Mouse (Mus musculus) limb, embryonic 10.5 days (tissue): ENCODE results near the gene Gm10128. TPM values are rescaled to one million over a fixed set of nuclear protein-coding genes. Genes with fewer than 3 reads are reported as not detected.
"Not testable (repeated sequence)": the region's sequence is repeated elsewhere in the genome, so short reads cannot be mapped to it uniquely, and the experiment has no call there.

ENCODE experiments used
- DNase-seq: peaks from one replicate; pipeline ENCODE4 v3.0.0-alpha.2; 2017; ENCODE audit warnings: low spot score
- H3K27ac ChIP-seq: fragments of 300-500 bp; sonication (generic); 2 replicates; pipeline ENCODE4 v1.5.1; 2016; ENCODE audit warnings: mild to moderate bottlenecking
- H3K27me3 ChIP-seq: fragments of 300-500 bp; sonication (generic); 2 replicates; pipeline ENCODE4 v1.6.1; 2016; ENCODE audit warnings: low read depth, mild to moderate bottlenecking; ENCODE audit not compliant: poor library complexity, severe bottlenecking
- H3K36me3 ChIP-seq: fragments of 300-500 bp; sonication (generic); 2 replicates; pipeline ENCODE4 v1.6.1; 2016; ENCODE audit warnings: mild to moderate bottlenecking, moderate library complexity
- H3K4me1 ChIP-seq: fragments of 300-500 bp; sonication (generic); 2 replicates; pipeline ENCODE4 v1.6.1; 2016
- H3K4me3 ChIP-seq: fragments of 300-500 bp; sonication (generic); 2 replicates; pipeline ENCODE4 v1.5.1; 2016; ENCODE audit warnings: mild to moderate bottlenecking, moderate library complexity
- H3K9me3 ChIP-seq: fragments of 300-500 bp; sonication (generic); replicated peaks from 2 replicates; pipeline ENCODE4 v1.6.1; 2016; ENCODE audit warnings: mild to moderate bottlenecking
- WGBS: fragments of 180-500 bp; shearing (Covaris S2); methylation state at CpG from one replicate; pipeline ENCODE4 v1.1.7; 2016; 5-methylcytosine and 5-hydroxymethylcytosine counted together
- polyA plus RNA-seq: library from polyadenylated mRNA; unstranded; fragments of >200 nt; fragmentation: Nextera tagmentation; extraction: Ambion mirVana; gene quantifications from 2 replicates; pipeline ENCODE4 v1.2.1, GENCODE M21; 2016

Gm10128 gene
- not detected in 2 replicates for polyA plus RNA-seq

GRCm38 (mm10) chr14:7643872-7644271 is at the start of gene Gm10128:
TSS of gene Gm10128 (minus strand) at chr14:7643972.
- not testable (repeated sequence) for DNase-seq, H3K4me3 ChIP-seq, H3K4me1 ChIP-seq, H3K27ac ChIP-seq, H3K9me3 ChIP-seq, H3K27me3 ChIP-seq, H3K36me3 ChIP-seq
- no CpG with 5 or more reads among the region's 2 CpGs for WGBS

- H3K27me3 ChIP-seq, H3K27ac ChIP-seq, H3K4me3 ChIP-seq, H3K4me1 ChIP-seq, DNase-seq, H3K9me3 ChIP-seq, H3K36me3 ChIP-seq: not testable (repeated sequence)
- WGBS = 78% methylated on average over 5 of the region's 5 CpGs
Observed at GRCm38 (mm10) chr14:7681170-7681569, 37.4 kb upstream of the Gm10128 start.

DNA sequence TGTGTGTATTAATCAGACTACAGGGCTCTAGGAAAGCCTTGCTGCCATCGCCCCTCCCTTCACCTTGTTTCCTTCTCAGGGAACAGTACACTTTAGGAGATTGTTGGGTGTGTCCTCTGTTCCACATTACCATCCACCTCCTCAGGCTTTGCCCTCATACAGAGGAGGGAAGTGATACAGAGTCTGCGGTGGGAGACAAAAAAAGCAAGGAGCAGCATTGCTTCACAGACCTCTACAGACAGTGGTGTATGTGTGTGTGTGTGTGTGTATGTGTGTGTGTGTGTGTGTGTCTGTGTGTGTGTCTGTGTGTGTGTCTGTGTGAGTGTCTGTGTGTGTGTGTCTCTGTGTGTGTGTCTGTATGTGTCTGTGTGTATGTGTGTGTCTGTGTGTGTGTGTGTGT is 18.7 kb upstream of the Gm10128 start:
- not testable (repeated sequence) for H3K27me3 ChIP-seq, H3K36me3 ChIP-seq, H3K4me3 ChIP-seq, H3K4me1 ChIP-seq, H3K27ac ChIP-seq, DNase-seq, H3K9me3 ChIP-seq
- WGBS = 86% methylated on average over 2 of the region's 2 CpGs

GRCm38 (mm10) chr14:7658101-7659074 is 14.6 kb upstream of the Gm10128 start:
- H3K4me1 ChIP-seq, H3K36me3 ChIP-seq, H3K27me3 ChIP-seq, H3K9me3 ChIP-seq: not testable (repeated sequence)
- under 1% methylated on average over 35 of the region's 76 CpGs for WGBS
- H3K27ac ChIP-seq = peak overlapping the region; percentile 67; the same call in 1 of the 2 replicates
- H3K4me3 ChIP-seq = peak overlapping the region; percentile 47
- peak; percentile 29 for DNase-seq

GRCm38 (mm10) chr14:7657456-7657855 is 13.7 kb upstream of the Gm10128 start:
- H3K27me3 ChIP-seq, H3K36me3 ChIP-seq, DNase-seq, H3K9me3 ChIP-seq, H3K27ac ChIP-seq, H3K4me3 ChIP-seq, H3K4me1 ChIP-seq: not testable (repeated sequence)
- 14% methylated on average over 8 of the region's 10 CpGs for WGBS

DNA sequence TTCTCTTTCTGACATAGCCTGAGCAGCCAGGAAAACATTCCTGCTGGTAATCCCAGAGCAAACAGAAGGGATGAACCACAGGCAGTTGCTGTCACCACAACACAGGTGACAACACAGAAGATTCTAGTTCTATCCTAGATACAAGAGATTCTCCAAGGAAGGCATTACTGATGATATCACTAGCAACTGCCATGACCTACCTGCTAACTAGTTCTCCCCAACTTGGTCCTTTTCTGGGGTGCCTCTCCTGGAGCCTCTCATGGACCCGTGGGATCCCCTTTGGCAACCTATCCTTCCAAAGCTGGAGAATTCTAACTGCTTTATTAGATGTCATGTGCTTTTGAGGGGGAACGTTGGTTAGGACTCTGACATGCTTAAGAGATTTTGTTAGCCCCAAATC is 48.3 kb downstream of the Gm10128 start, which contains the start of gene Gm10338:
Gm10338 (minus strand) TSS at position 101 of the 400 bp plus-strand sequence.
- H3K27ac ChIP-seq, H3K9me3 ChIP-seq, H3K4me3 ChIP-seq, H3K4me1 ChIP-seq, H3K27me3 ChIP-seq, DNase-seq, H3K36me3 ChIP-seq: not testable (repeated sequence)
- WGBS = no CpG with 5 or more reads among the region's 2 CpGs

Other genes starting within 250 kb of the Gm10128 start
- gene Gm3755, start 193.1 kb downstream of the Gm10128 start, polyA plus RNA-seq = 0.19 TPM in 1 of 2 replicates, not detected in the other
- gene Gm3752, start 160.2 kb downstream of the Gm10128 start, polyA plus RNA-seq = 0.93 and 1.4 TPM in 2 replicates
- 0.30 and 0.99 TPM in 2 replicates for gene Gm3558, start 75.4 kb downstream of the Gm10128 start, polyA plus RNA-seq
- not detected in 2 replicates for gene Gm10338, start 48.4 kb downstream of the Gm10128 start, polyA plus RNA-seq
- gene Gm26661, start 147.6 kb upstream of the Gm10128 start, polyA plus RNA-seq = not detected in 2 replicates
- 18.7 and 31.3 TPM in 2 replicates for gene Flnb, start 174.0 kb upstream of the Gm10128 start, polyA plus RNA-seq